Mouse (Mus musculus) hindbrain, embryonic 15.5 days (tissue): ENCODE measurements at regions not wholly inside any gene's neighbourhood (a gene's known extent, or its start where the extent isn't known, plus 50 kb on each side); places are given as distances from the start of the nearest gene placed in this dataset.

Experiments
- ATAC-seq: fragments of 200-750 bp; cut with Nextera tagmentation; 2 replicates; pipeline ENCODE4 v1.8.0; 2017; ENCODE audit warnings: low read depth, moderate number of reproducible peaks, moderate TSS enrichment; ENCODE audit not compliant: low FRiP score
- H3K27ac ChIP-seq: fragments of 300-500 bp; sonication (generic); replicated peaks from 2 replicates; pipeline ENCODE4 v1.5.1; 2015; ENCODE audit warnings: mild to moderate bottlenecking, inconsistent platforms
- H3K27me3 ChIP-seq: fragments of 300-500 bp; sonication (generic); 2 replicates; pipeline ENCODE4 v1.6.1; 2015; ENCODE audit warnings: control low read depth, inconsistent platforms
- H3K36me3 ChIP-seq: fragments of 300-500 bp; sonication (generic); 2 replicates; pipeline ENCODE4 v1.6.1; 2015; ENCODE audit warnings: control low read depth, inconsistent platforms
- H3K4me1 ChIP-seq: fragments of 300-500 bp; sonication (generic); replicated peaks from 2 replicates; pipeline ENCODE4 v1.6.1; 2015; ENCODE audit warnings: control low read depth, inconsistent platforms
- H3K4me2 ChIP-seq: fragments of 300-500 bp; sonication (generic); 2 replicates; pipeline ENCODE4 v1.6.1; 2015; ENCODE audit warnings: moderate library complexity, mild to moderate bottlenecking, inconsistent platforms
- H3K4me3 ChIP-seq: fragments of 300-500 bp; sonication (generic); 2 replicates; pipeline ENCODE4 v1.5.1; 2015; ENCODE audit warnings: mild to moderate bottlenecking, inconsistent platforms
- H3K9ac ChIP-seq: fragments of 300-500 bp; sonication (generic); 2 replicates; pipeline ENCODE4 v1.6.1; 2015; ENCODE audit warnings: inconsistent platforms
- H3K9me3 ChIP-seq: fragments of 300-500 bp; sonication (generic); 2 replicates; pipeline ENCODE4 v1.6.1; 2016; ENCODE audit warnings: control low read depth, inconsistent platforms
- WGBS: fragments of 180-500 bp; shearing (Covaris S2); methylation state at CpG from one replicate; pipeline ENCODE4 v1.1.7; 2015; 5-methylcytosine and 5-hydroxymethylcytosine counted together

DNA sequence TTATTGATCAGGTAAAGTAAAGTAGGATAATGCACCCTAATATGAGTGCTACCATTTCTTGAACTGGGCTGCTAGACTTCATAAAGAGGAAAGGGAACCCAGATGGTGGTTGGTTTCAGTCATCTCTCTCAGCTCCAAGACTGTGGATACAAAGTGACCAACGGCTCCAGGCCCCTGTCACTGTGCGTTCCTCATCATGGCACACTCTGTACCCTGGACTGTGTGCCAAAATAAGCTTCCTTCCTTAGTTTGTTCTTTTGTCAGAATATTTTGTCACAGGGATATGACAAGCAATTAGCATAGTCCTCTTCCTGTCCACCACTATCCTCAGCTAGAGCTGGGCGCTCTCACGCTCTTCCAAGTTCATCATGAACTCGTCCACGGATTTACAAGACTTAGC is 620.9 kb downstream of the Tox3 start:
- Histone ChIP-seq H3K36me3 (no peaks in the 10 kb centered on the region), H3K4me2 (no peak overlapping the region), H3K27ac (no peak overlapping the region), H3K9me3 (no peaks in the 10 kb centered on the region), H3K27me3 (no peaks in the 10 kb centered on the region), H3K4me3 (no peak overlapping the region), H3K4me1 (no peaks in the 10 kb centered on the region), H3K9ac (no peak overlapping the region)
- ATAC-seq, result no peak
- WGBS, result 93% methylated on average over 6 of the region's 6 CpGs

DNA sequence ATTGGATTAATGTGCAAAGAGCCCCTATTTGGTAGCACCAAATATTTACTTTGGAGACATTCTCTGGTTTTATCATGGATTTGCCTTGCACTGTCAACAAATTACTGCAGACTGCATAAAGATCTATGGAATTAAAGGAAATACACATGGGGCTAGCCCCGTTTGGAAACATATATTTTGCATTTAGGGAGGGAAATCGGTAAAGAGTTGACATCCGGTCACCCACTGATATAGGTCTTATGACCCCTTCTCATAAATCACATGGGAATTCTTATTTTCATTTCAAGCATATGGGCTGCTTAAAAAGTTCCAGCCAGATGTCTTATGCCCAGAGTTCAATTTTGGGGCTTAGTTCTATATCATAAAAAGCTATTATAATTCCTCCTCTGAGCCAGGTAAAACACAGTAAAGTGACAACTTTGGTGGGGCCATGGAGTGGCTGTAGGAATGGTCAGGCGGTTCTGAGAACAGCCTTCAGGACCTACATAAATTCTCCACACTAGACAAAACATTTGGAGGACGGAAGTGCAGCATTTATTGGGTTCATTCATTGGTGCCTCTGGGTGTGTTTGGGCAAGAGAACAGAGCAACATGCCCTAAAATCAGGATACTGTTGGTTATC is 626.3 kb downstream of the Tox3 start:
- 89% methylated on average over 5 of the region's 5 CpGs for WGBS
- H3K27me3 ChIP-seq, result no peaks in the 10 kb centered on the region
- no peaks in the 10 kb centered on the region for H3K4me1 ChIP-seq
- no peaks in the 10 kb centered on the region for H3K36me3 ChIP-seq
- H3K4me2 ChIP-seq, result no peak overlapping the region
- H3K9ac ChIP-seq, result no peak overlapping the region
- H3K4me3 ChIP-seq, result no peak overlapping the region
- no peaks in the 10 kb centered on the region for H3K9me3 ChIP-seq
- no peak overlapping the region for H3K27ac ChIP-seq
- no peak for ATAC-seq

DNA sequence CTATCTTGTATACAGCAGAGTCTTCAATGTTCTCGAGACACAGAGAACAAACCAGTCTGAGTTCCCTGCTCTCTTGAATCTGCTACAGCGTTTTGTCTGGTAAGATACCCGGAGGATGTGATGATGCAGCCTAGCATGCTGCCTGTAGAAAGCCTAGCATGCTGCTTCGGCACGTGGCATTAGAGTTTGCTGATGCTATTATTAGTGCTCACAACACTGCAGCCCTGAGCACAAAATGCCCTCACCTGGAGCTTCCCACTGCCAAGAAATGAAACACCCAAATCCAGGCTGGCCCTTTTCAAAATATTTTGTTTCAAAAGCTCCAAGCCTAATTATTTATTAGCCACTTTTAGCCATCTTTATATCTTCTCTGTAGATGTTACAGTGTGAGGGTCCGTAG is 634.3 kb downstream of the Tox3 start:
- WGBS, result 67% methylated on average over 6 of the region's 6 CpGs
- Histone ChIP-seq H3K27me3 (no peaks in the 10 kb centered on the region), H3K4me3 (no peak overlapping the region), H3K36me3 (no peaks in the 10 kb centered on the region), H3K9me3 (no peaks in the 10 kb centered on the region), H3K9ac (no peak overlapping the region), H3K27ac (no peak overlapping the region), H3K4me1 (peaks cover 8% of the 10 kb centered on the region; the same call in 1 of the 2 replicates), H3K4me2 (no peak overlapping the region)
- ATAC-seq, result no peak

DNA sequence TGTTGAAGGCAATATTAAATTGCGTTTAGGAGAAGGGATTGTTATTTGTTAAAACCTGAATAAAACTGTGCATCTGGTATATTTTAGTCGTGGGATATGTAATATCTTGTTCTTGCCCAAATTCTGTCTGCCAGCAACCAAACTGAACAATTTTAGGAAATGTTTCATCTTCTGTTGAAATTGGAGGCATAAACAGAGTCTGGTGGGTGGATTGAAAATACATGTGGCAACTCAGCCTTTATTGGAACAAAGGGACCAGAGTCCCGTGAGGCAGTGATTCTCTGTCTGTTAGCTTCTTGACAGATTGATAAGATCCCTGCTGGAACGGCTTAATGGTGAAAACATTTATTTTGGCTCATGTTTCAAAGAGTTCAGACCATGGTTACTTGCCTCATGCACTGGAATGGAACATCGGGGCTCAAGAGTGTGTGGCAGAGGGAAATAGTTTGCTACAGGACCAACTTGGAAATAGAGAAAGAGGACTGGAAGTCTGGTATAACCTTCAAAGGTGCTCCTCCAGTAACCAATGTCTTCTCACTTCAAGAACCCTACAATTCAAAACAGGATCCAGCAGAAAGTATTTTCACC is 640.7 kb downstream of the Tox3 start:
- Histone ChIP-seq H3K9me3 (no peaks in the 10 kb centered on the region), H3K27ac (no peak overlapping the region), H3K4me3 (no peak overlapping the region), H3K9ac (no peak overlapping the region), H3K36me3 (no peaks in the 10 kb centered on the region), H3K4me2 (no peak overlapping the region), H3K27me3 (no peaks in the 10 kb centered on the region), H3K4me1 (no peaks in the 10 kb centered on the region)
- ATAC-seq, result no peak
- 58% methylated on average over 5 of the region's 5 CpGs for WGBS

DNA sequence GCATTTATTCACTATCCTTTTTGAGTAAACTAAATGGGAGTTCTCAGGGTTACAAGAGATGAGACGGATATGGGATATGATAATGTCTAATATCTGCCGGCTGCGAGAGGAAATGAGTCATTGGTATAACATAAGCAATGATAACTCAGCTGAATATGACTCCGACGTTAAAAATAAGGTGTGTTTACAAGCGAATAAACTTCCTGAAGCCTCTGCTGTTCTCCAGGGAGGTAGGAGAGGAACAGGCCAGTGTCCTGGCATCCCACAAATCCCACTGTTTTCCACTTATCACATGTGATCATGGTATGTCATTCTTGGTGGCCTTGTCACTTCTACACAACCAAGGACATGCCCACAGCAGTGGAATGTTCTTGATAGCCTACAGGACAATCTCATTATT is 641.7 kb upstream of the Sall1 start:
- H3K27me3 ChIP-seq, result no peaks in the 10 kb centered on the region
- no peaks in the 10 kb centered on the region for H3K36me3 ChIP-seq
- WGBS, result 90% methylated on average over 6 of the region's 6 CpGs
- no peak overlapping the region for H3K9ac ChIP-seq
- ATAC-seq, result no peak
- no peaks in the 10 kb centered on the region for H3K9me3 ChIP-seq
- no peaks in the 10 kb centered on the region for H3K4me1 ChIP-seq
- no peak overlapping the region for H3K27ac ChIP-seq
- no peak overlapping the region for H3K4me3 ChIP-seq
- no peak overlapping the region for H3K4me2 ChIP-seq

DNA sequence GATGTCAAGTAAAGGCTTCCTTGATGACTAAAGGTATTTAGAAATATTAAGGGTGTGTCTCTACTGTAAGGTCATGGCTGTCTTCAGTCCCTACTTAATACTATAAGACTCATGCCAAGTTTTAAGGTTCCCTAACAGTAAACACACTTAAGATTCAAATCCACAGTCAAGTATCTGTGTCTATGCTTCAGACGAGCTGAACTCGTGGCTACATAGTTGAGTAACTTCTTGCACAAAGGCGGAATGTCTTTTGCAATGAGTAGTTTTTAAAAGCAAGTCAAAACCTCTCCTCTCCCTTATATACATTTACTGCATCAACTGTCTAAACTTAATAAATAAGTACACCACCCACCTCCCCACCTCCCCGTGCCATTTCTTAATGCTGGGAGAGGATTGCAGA is 637.0 kb upstream of the Sall1 start:
- Histone ChIP-seq H3K27ac (no peak overlapping the region), H3K27me3 (no peaks in the 10 kb centered on the region), H3K9ac (no peak overlapping the region), H3K36me3 (no peaks in the 10 kb centered on the region), H3K9me3 (no peaks in the 10 kb centered on the region), H3K4me2 (no peak overlapping the region), H3K4me1 (no peaks in the 10 kb centered on the region), H3K4me3 (no peak overlapping the region)
- WGBS, result 92% methylated on average over 4 of the region's 4 CpGs
- no peak for ATAC-seq

DNA sequence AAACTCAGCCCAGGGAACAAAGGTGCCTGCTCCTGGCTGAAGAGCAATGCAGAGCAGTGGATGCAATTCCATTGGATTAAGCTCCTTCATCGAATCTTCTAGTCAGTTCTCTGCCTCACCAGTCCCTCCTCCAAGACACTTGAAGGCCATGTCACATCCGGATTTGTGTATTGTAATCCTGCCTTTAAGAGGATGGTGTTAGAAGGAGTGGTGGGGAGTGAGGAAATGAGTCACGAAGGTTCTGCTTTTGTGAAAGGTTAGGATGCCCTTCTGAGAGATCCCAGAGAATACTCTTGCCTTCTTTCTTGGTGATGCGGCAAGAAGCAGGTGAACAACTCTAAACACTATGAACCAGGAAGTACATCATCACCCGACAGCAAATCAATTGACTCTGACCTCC is 636.4 kb upstream of the Sall1 start:
- ATAC-seq, result no peak
- H3K9me3 ChIP-seq, result no peaks in the 10 kb centered on the region
- H3K27me3 ChIP-seq, result no peaks in the 10 kb centered on the region
- no peaks in the 10 kb centered on the region for H3K4me1 ChIP-seq
- H3K36me3 ChIP-seq, result no peaks in the 10 kb centered on the region
- no peak overlapping the region for H3K9ac ChIP-seq
- WGBS, result 84% methylated on average over 5 of the region's 5 CpGs
- no peak overlapping the region for H3K4me3 ChIP-seq
- H3K27ac ChIP-seq, result no peak overlapping the region
- no peak overlapping the region for H3K4me2 ChIP-seq

DNA sequence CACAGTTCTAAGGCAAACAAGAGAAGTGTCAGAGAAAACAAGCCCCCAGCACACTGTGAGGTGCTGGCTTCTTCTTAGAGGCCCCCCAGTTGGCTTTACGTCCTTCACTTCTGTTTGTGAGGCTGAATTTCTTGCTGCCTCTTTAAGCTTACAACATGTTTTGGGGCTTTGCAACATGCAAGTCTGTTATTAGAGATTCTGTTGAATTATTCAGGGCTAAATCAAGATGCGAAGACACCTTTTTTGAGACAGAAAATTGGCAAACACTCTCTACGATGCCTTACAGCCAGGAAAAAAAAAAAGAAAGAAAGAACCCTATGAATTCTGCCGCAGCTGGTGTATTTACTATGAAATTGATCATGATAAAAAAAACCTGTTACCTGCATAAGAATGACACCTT is 635.6 kb upstream of the Sall1 start:
- WGBS, result 41% methylated on average over 4 of the region's 4 CpGs
- H3K4me1 ChIP-seq, result 0 out of 2 replicates have a peak, but pooled peaks cover 4% of the 10 kb centered on the region
- H3K4me3 ChIP-seq, result no peak overlapping the region
- no peak overlapping the region for H3K4me2 ChIP-seq
- no peak overlapping the region for H3K27ac ChIP-seq
- no peak for ATAC-seq
- no peaks in the 10 kb centered on the region for H3K36me3 ChIP-seq
- H3K9ac ChIP-seq, result no peak overlapping the region
- H3K9me3 ChIP-seq, result no peaks in the 10 kb centered on the region
- H3K27me3 ChIP-seq, result no peaks in the 10 kb centered on the region

DNA sequence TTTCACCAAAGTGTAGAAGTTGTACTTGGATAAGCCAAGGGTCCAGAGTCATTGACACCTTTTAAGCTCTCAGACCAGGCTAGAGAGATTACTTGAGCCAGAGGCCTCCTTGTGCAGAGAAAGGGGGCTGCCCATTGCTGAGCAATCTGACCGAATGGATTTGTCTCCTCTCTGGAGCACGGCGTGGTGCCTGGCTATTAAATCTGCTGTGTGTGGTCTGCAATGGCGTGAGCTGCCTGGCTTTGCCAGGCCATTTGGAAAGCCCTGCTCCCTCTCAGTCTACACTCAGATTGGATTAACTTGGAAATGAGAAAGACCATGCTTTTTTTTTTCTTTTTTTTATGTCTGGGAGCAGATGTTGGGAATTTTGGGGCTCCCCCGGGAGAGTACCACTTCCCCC is 633.3 kb upstream of the Sall1 start:
- H3K9me3 ChIP-seq, result no peaks in the 10 kb centered on the region
- H3K4me1 ChIP-seq, result 0 out of 2 replicates have a peak, but pooled peaks cover 4% of the 10 kb centered on the region
- no peaks in the 10 kb centered on the region for H3K27me3 ChIP-seq
- H3K4me3 ChIP-seq, result no peak overlapping the region
- no peak overlapping the region for H3K4me2 ChIP-seq
- 57% methylated on average over 5 of the region's 5 CpGs for WGBS
- H3K27ac ChIP-seq, result no peak overlapping the region
- no peaks in the 10 kb centered on the region for H3K36me3 ChIP-seq
- ATAC-seq, result no peak
- no peak overlapping the region for H3K9ac ChIP-seq

DNA sequence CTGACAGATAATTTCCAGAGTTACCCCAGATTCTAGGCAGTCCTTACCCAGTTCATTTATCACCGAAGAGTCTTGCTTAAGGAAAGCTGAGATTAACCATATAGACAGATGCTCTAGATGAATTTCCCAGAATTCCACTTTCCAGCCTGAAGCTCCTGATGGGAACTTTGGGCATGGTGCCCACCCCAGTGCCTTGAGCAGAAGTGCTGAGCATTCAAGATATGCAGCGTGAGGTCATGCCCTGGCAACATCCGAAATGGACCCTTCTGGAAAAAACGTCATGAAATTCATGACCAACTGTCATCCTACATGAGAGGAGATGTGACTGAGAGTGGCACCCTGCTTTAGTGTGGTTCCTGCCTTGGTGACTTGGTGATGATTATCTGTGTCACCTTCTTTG is 629.9 kb upstream of the Sall1 start:
- Histone ChIP-seq H3K9ac (no peak overlapping the region), H3K36me3 (no peaks in the 10 kb centered on the region), H3K4me3 (no peak overlapping the region), H3K27me3 (no peaks in the 10 kb centered on the region), H3K27ac (no peak overlapping the region), H3K9me3 (no peaks in the 10 kb centered on the region), H3K4me1 (0 out of 2 replicates have a peak, but pooled peaks cover 4% of the 10 kb centered on the region), H3K4me2 (no peak overlapping the region)
- no peak for ATAC-seq
- 81% methylated on average over 4 of the region's 4 CpGs for WGBS

DNA sequence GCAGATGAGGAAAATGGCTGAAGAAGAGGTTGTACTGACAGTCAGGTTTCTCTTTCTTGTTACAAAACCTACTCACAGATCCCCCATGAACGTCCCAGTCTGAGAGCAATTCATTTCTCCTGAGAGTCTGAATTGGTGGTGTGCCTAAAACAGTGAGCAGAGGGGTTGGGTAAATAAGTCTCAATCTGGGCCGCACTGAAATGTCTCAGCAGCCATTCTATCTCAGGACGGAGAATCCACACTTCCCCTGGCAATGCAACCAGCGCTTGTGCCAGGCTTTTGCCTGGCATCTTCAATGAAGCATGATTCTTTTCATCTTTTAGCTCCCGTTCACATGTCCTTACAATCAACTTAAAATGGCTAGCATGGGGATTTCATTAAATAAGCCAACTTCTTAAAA is 628.7 kb upstream of the Sall1 start:
- Histone ChIP-seq H3K36me3 (no peaks in the 10 kb centered on the region), H3K9ac (no peak overlapping the region), H3K4me2 (no peak overlapping the region), H3K9me3 (no peaks in the 10 kb centered on the region), H3K4me1 (0 out of 2 replicates have a peak, but pooled peaks cover 4% of the 10 kb centered on the region), H3K27me3 (no peaks in the 10 kb centered on the region), H3K27ac (no peak overlapping the region), H3K4me3 (no peak overlapping the region)
- ATAC-seq, result no peak
- 82% methylated on average over 5 of the region's 5 CpGs for WGBS

DNA sequence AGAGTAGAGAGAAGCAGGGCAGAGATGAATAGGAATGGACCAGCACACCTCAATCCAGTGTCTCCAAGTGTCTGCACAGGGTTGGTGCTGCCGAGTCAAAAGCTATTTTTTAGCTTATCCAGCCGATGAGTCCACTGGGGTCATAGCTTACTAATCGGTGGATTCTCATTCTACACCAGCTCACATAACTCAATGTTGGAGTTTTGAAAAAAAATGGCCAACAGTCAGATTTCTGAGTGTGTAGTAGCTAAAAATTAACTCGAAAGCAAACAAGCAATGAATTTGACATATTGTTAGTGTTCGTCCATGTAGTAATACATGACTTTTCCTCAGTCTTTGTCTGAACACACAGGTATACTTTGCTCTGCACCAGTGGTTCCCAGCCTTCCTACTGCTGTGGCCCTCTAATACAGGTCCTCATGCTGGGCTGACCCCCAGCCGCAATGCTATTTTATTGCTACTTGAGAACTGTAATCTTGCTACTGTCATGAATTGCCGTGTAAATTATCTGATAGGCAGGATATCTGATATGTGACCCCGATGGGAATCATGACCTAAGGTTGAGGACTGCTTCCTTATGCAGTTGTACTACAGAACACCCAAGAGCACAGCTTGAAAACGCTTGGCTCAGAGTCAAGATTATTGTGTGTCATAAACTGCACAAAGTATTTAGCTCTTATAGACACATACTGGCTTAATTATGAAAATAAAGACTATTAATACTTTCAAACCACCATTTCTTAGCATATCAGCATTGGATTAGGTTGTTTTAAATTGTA is 621.1 kb upstream of the Sall1 start:
- Histone ChIP-seq H3K4me3 (no peak overlapping the region), H3K27ac (no peak overlapping the region), H3K9ac (no peak overlapping the region), H3K36me3 (no peaks in the 10 kb centered on the region), H3K27me3 (no peaks in the 10 kb centered on the region), H3K4me1 (no peaks in the 10 kb centered on the region), H3K4me2 (no peak overlapping the region), H3K9me3 (no peaks in the 10 kb centered on the region)
- WGBS, result 90% methylated on average over 9 of the region's 9 CpGs
- no peak for ATAC-seq
